Mouse (Mus musculus): ENCODE results near the gene Cxcr4. TPM values are rescaled to one million over a fixed set of nuclear protein-coding genes. Genes with fewer than 3 reads are reported as not detected.

Gene Cxcr4
- total RNA-seq (2021): 1 to 10 TPM; 1.1 to 1.9 TPM
- long read RNA-seq, experiment 1: 0 reads
- long read RNA-seq, experiment 2: 0 reads

- Histone ChIP-seq H3K27ac (peak within 1 kb of the TSS; percentile 74), H3K4me3 (peak within 1 kb of the TSS; percentile 86)
- peak; percentile 64 for TF ChIP-seq CTCF (IDR thresholded peaks at IDR 0.05)
- peak; percentile 87 for DNase-seq
- intact Hi-C loops (cut with DNase I): loop anchor here (2.0 to 10.0 kb wide), 2 partner anchors 217 to 231 kb away; no protein-coding TSS in a partner anchor
These were observed at the start of gene Cxcr4 for GRCm38 (mm10) chr1:128592211-128592741. TSS of gene Cxcr4 (minus strand) at chr1:128592293.

GRCm38 (mm10) chr1:128639707-128640107 lies 47.6 kb upstream of the Cxcr4 start:
- DNase-seq: no peak
- Histone ChIP-seq H3K27ac (no peak overlapping the region), H3K4me3 (no peak overlapping the region)
- intact Hi-C loops (cut with DNase I): no loop called here
- no peak for TF ChIP-seq CTCF (IDR thresholded peaks at IDR 0.05)

GRCm38 (mm10) chr1:128637230-128637740 lies 45.2 kb upstream of the Cxcr4 start:
- TF ChIP-seq CTCF (IDR thresholded peaks at IDR 0.05): no peak
- DNase-seq: no peak
- Histone ChIP-seq H3K4me3 (no peak overlapping the region), H3K27ac (no peak overlapping the region)
- intact Hi-C loops (cut with DNase I): no loop called here

GRCm38 (mm10) chr1:128636258-128637229 lies 44.5 kb upstream of the Cxcr4 start:
- Histone ChIP-seq H3K27ac (no peak overlapping the region), H3K4me3 (no peak overlapping the region)
- DNase-seq: no peak
- TF ChIP-seq CTCF (IDR thresholded peaks at IDR 0.05): no peak
- intact Hi-C loops (cut with DNase I): no loop called here

- Histone ChIP-seq H3K27ac (no peak overlapping the region), H3K4me3 (no peak overlapping the region)
- intact Hi-C loops (cut with DNase I): no loop called here
- TF ChIP-seq CTCF (IDR thresholded peaks at IDR 0.05): no peak
- DNase-seq: no peak
These were observed 41.8 kb upstream of the Cxcr4 start for GRCm38 (mm10) chr1:128633711-128634379.

- Histone ChIP-seq H3K4me3 (no peak overlapping the region), H3K27ac (no peak overlapping the region)
- intact Hi-C loops (cut with DNase I): no loop called here
- no peak for TF ChIP-seq CTCF (IDR thresholded peaks at IDR 0.05)
- no peak for DNase-seq
These were observed 40.4 kb upstream of the Cxcr4 start for GRCm38 (mm10) chr1:128632522-128632921.

- no peak overlapping the region for H3K4me3 ChIP-seq
- TF ChIP-seq CTCF (IDR thresholded peaks at IDR 0.05): no peak
- no peak for DNase-seq
- no peak overlapping the region for H3K27ac ChIP-seq
- intact Hi-C loops (cut with DNase I): no loop called here
These were observed 34.1 kb upstream of the Cxcr4 start for GRCm38 (mm10) chr1:128626144-128626678.

- Histone ChIP-seq H3K4me3 (no peak overlapping the region), H3K27ac (no peak overlapping the region)
- no peak for DNase-seq
- intact Hi-C loops (cut with DNase I): no loop called here
- no peak for TF ChIP-seq CTCF (IDR thresholded peaks at IDR 0.05)
These were observed 31.4 kb upstream of the Cxcr4 start for GRCm38 (mm10) chr1:128623594-128623887.

GRCm38 (mm10) chr1:128622867-128623593 lies 30.9 kb upstream of the Cxcr4 start:
- no peak for DNase-seq
- TF ChIP-seq CTCF (IDR thresholded peaks at IDR 0.05): no peak
- Histone ChIP-seq H3K27ac (no peak overlapping the region), H3K4me3 (no peak overlapping the region)
- intact Hi-C loops (cut with DNase I): no loop called here

GRCm38 (mm10) chr1:128617654-128618310 lies 25.7 kb upstream of the Cxcr4 start:
- no peak overlapping the region for H3K4me3 ChIP-seq
- intact Hi-C loops (cut with DNase I): no loop called here
- TF ChIP-seq CTCF (IDR thresholded peaks at IDR 0.05): no peak
- no peak overlapping the region for H3K27ac ChIP-seq
- DNase-seq: no peak

- TF ChIP-seq CTCF (IDR thresholded peaks at IDR 0.05): no peak
- no peak overlapping the region for H3K27ac ChIP-seq
- intact Hi-C loops (cut with DNase I): no loop called here
- no peak overlapping the region for H3K4me3 ChIP-seq
- DNase-seq: no peak
These were observed 24.5 kb upstream of the Cxcr4 start for GRCm38 (mm10) chr1:128616586-128616985.

GRCm38 (mm10) chr1:128615459-128615806 lies 23.3 kb upstream of the Cxcr4 start:
- peak overlapping the region; percentile 4; the same call in 1 of the 2 replicates for H3K27ac ChIP-seq
- no peak for DNase-seq
- no peak overlapping the region for H3K4me3 ChIP-seq
- no peak for TF ChIP-seq CTCF (IDR thresholded peaks at IDR 0.05)
- intact Hi-C loops (cut with DNase I): no loop called here
